Mouse (Mus musculus) mouse trophoblast stem cell (cell line): ENCODE results near the gene Slc13a2.

ENCODE experiments used
- in situ Hi-C, 2 experiments: fragments of 300-500 bp; cut with MseI, MboI; formaldehyde crosslinking; loops; 2 replicates in 1 of 2; 3 replicates in 1 of 2; pipeline ENCODE4 v1.15.1; 2025

The Slc13a2 gene

GRCm38 (mm10) chr11:78397397-78397796 lies 24.6 kb downstream of the Slc13a2 start:
- in situ Hi-C loops: no loop called here

DNA sequence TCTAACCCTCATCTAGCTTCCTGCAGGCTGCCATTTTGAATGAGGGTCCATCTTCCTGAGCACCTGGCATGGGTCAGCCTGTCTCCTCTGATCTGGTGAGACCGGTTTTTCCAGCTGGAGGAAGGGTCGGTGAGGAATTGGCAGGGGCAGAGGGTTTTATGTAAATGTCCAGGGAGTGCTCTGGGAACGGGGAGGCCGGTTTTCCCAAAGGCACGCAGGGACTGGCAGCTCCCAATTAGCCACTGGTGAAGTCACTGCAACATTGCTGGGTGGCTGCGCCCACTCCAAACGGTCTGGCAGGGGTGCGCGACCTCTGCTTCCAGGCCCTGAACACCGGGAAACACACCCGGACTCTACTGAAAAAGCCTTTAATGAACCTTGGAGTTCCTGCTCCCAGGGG lies 25.1 kb downstream of the Slc13a2 start:
- in situ Hi-C loops: no loop called here

DNA sequence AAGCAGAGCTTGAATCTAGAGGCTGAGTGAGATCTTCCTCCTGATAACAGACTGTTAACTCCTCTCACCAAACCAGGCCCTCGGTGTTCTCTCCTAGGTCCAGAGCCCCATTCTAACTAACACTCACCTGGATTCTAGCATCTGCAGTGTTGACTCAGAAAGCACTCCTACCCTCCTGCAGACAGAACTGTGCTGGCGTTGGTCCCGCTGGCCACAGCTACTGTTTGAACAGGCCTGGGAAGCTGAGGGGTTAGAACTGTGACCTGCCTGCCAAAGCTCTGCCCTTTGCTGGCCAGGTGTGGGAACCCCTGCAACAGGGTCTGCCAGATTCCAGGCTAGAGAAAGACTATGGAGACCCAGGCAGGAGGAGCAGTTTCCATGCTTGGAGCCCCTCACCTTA lies 29.3 kb downstream of the Slc13a2 start:
- in situ Hi-C loops: no loop called here

GRCm38 (mm10) chr11:78386508-78387043 lies 35.4 kb downstream of the Slc13a2 start, which contains the start of gene Foxn1:
Foxn1 (minus strand) TSS chr11:78386558.
- in situ Hi-C loops: no loop called here

DNA sequence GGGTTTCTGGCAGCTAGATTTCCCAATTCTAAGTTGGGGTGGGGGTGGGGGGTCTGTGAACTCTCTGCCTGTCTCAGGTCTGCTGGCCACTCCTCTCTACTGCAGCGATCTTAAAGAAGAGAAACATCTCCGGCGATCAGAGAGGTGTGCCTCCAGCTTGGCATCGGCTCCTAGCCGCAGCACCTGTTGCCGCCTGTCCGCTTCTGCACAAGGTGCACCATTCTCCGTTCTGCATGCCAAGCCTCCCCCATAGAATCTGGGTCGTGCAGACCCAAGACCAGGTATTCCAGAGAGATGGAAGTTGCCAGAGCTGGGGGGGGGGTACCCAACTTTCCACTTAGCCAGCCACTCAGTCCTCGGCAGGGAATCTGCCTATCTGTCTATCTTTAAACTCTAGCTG lies 36.2 kb downstream of the Slc13a2 start:
- in situ Hi-C loops: no loop called here

- in situ Hi-C loops: no loop called here
Measured at GRCm38 (mm10) chr11:78382701-78383100, 39.3 kb downstream of the Slc13a2 start.

- in situ Hi-C loops: no loop called here
Measured at GRCm38 (mm10) chr11:78382286-78382685, 39.7 kb downstream of the Slc13a2 start.

DNA sequence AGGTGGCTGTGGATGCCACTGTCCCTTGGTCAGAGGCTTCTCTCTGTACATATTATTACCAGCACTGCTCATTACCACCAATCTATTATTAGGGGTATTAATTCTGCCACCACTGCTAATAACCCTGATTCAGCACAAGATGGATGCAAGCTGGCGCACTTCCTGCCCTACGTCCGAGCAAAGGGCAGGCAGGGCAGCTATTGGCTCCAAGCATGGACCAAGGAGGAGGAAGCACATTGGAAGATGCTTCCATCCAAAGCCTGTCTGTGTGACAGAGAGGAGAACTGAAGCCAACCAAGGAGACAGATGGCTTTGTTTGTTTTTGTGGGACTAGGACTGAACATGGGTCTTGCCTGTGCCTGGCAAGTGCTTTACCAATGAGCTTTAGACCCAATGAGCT lies 41.0 kb downstream of the Slc13a2 start:
- in situ Hi-C loops: no loop called here

GRCm38 (mm10) chr11:78380351-78380750 lies 41.7 kb downstream of the Slc13a2 start:
- in situ Hi-C loops: no loop called here

- in situ Hi-C loops: no loop called here
Measured at GRCm38 (mm10) chr11:78377549-78378159, 44.4 kb downstream of the Slc13a2 start.

DNA sequence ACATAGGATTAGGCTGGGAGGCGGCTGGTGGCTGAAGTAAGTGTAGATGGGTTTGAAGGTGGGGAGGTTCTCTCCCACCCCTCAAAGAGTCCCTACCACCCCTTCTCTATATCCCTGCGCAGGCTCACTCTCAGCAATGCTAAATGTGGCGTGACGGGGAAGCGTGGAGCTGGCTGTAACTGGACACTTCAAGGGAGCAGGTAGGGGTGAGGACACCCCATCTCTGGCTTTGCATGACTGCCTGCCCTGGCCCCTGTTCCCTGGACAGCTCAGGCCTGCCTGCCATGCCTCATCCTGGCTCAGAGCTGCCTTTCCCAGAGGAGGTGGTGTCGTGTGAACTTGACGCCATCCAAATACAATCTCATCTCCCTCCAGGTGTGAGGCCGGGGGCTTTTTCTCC lies 47.9 kb downstream of the Slc13a2 start:
- in situ Hi-C loops: no loop called here

GRCm38 (mm10) chr11:78372610-78373009 lies 49.4 kb downstream of the Slc13a2 start:
- in situ Hi-C loops: no loop called here

DNA sequence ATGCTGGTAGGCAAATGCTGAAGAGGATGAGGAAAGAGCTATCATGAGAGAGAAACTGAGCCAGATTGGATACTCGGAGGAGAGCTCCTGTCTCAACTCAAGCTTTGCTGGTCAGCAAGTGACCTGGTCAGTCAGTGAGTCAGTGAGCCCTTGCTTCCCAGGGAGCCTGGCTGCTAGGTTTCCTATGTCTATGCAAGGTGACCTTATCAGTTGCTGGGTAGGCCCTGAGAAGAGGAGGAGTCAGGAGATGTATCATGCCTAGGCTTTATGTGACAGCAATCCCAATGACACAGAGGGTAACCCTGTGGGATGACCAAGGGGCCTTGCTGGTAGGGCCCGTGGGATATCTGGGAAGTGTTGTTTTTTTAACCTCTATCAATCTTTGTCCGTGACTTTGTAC lies 49.9 kb downstream of the Slc13a2 start:
- in situ Hi-C loops: no loop called here

DNA sequence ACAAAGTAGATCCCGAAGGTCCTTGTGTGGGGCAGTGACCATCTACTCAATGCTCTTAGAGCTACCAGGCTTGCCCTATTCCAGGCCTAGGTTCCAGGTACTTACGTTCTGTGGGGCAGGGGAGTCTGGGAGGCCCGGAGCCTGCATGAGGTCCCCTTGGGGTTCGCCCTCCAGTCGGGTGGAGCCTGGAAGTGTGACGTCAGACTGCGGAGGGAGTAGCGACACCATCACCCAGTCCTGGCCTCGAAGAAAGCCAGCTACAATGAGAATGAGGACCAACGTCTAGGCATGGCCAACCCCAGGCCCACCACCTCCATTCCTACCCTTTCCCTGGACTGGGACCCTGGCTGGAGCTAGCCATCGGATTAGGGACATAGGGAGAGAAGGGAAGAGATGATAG lies 50.3 kb downstream of the Slc13a2 start:
- in situ Hi-C loops: no loop called here

DNA sequence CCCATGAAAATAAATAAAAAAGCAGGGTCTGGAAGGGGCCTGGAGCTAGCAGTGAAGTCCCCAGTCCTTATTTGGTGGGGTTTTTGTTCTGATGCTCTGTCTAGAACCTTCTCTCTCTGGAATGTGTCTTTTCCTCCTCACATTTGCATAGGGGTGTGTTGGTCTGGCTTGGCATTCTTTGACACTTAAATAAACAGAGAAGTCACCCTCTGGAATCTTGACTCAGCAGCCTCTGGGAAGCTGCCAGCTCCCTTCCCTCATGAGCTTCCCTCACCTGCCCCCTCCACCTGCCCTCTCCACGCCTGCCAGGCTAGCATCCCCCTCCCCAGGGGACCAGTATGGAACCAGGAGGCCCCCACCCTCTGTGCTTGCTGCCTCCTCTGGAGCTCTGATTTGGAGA lies 51.6 kb downstream of the Slc13a2 start:
- in situ Hi-C loops: no loop called here

DNA sequence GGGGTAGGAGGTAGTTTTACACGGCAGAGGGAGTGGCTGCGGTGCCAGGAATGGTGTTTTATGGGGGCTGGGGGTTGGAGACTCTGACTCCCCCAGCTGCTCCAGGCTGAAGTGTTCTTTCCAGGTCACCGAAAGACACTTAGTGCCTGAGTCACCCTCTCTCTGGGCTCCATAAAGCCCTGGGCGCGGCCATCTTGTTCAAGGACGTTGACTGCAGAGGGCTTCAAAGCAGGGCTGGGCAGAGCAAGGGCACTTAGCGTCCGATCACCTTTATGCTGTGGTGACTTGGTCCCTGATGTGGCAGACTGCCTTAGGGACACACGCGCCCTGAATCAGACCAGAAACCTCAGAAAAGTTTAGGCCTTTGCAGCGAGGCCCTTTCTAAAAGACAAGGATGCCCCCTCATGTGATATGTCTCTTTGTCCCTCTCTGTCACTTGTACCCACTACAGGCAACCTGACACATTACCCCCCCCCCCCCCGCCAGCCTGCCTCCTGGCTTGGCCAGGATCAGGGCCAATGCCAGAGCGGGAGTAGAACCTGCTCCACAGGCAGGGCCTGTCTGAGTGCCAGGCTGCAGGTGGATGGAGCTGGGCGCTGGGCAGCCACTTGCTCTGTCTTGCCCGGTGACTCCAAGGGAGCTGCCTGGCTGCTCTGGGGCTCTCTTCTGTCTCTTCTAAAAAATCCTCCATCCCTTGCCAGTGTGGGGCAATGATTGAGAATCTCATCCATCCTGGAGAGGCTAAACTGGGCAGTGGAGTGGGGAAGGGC lies 54.4 kb downstream of the Slc13a2 start:
- in situ Hi-C loops: no loop called here

DNA sequence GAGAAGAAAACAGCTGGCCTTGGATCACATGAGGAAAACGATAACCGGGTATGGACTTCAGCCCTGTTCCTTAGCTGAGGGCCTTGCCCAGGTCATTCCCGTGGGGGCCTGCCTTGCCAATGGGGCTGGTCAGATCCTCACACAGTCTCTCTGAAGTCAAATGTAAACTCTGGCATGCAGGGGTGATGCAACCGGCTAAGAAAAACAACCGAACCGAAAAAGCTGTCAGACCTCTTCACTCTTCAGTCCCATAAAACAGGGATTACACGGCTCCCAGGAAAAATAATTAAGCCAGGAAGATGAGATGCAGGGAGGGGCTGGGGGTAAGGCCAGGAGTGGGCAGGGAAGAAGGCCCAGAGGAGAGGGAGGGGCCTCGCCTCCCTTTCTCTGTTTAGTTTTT lies 57.9 kb downstream of the Slc13a2 start:
- in situ Hi-C loops: loop anchor here in 1 of 2 experiments (5.0 kb wide), 1 partner anchor 38 kb away; no protein-coding TSS in a partner anchor

GRCm38 (mm10) chr11:78363309-78364007 lies 58.6 kb downstream of the Slc13a2 start:
- in situ Hi-C loops: loop anchor here in 1 of 2 experiments (5.0 kb wide), 1 partner anchor 39 kb away; no protein-coding TSS in a partner anchor

GRCm38 (mm10) chr11:78360789-78361131 lies 61.3 kb downstream of the Slc13a2 start:
- in situ Hi-C loops: loop anchor here in 1 of 2 experiments (5.0 kb wide), 1 partner anchor 42 kb away; no protein-coding TSS in a partner anchor

- in situ Hi-C loops: loop anchor here in 1 of 2 experiments (5.0 kb wide), 1 partner anchor 42 kb away; no protein-coding TSS in a partner anchor
Measured at GRCm38 (mm10) chr11:78360125-78360788, 61.8 kb downstream of the Slc13a2 start.

GRCm38 (mm10) chr11:78358330-78359007 lies 63.5 kb downstream of the Slc13a2 start:
- in situ Hi-C loops: loop anchor here in 1 of 2 experiments (5.0 kb wide), 1 partner anchor 44 kb away; no protein-coding TSS in a partner anchor
